Mouse (Mus musculus): ENCODE data around the gene Lipe. TPM values are rescaled to one million over a fixed set of nuclear protein-coding genes. Genes with fewer than 3 reads are reported as not detected.

The Lipe gene
- total and polyA plus RNA-seq, 2 experiments from 2014 or later, result 7.8 to 18.7 TPM

DNA sequence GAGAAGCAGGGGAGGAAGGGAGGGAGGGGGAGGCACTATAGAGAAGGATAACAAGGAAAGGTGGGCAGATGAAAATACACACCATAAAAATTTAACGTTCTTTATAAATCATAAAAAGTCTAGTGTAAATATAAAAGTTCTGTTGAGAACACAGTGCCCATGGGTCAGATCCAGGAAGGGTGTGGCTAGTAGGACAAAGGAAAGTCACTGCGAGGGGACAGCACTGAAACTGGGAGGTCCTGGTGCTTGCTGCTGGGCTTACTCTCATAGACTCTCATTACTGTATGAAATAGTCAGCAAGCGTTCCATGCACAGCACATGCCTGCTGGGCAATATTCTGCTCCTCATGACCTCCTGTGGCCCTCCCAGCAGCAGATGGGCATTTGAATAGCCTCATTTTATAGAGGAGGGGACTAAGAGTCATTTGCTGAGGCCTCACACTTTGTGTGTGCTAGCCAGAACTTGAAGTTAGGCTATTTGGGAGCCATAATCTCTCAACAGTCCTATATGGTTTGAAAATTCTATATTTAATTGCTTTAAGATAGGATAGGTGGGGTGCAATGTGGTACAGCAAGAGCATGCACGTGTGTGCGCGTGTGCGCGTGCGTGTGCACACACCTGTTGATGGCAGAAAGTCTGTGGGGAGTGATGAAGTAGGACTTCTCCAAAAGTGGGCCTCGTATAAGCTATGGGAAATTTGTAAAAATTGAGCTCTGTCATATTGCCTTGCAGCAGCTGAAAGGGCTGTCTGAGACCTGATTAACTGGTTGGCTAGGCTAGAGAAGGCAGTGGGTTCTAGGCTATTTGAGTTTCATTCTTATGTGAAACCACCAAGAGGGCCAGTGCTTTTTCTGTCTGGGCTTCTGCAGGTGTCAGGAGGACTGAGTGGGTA, 36.4 kb upstream of the Lipe start:
- no peak for ATAC-seq
- WGBS, result 84% methylated on average over 10 of the region's 10 CpGs
- no peak overlapping the region for H3K4me3 ChIP-seq (ENCODE audit: low read length)
- peaks cover 6% of the 10 kb centered on the region; the same call in 1 of the 2 replicates for H3K4me1 ChIP-seq (ENCODE audit: insufficient read depth, low read length)
- H3K9me3 ChIP-seq (ENCODE audit: low read length), result no peaks in the 10 kb centered on the region
- H3K27me3 ChIP-seq (ENCODE audit: insufficient read depth, low read length), result no peaks in the 10 kb centered on the region
- no peak overlapping the region for H3K4me2 ChIP-seq (ENCODE audit: low read depth, low read length)
- no peak for TF ChIP-seq CTCF (IDR thresholded peaks at IDR 0.05; ENCODE audit: low read depth)
- DNase-seq (ENCODE audit: low spot score), result no peak
- H3K9ac ChIP-seq (replicated peaks; ENCODE audit: low read length), result no peak overlapping the region
- no peaks in the 10 kb centered on the region for H3K36me3 ChIP-seq (ENCODE audit: insufficient read depth, low read length)
- no peak overlapping the region for H3K27ac ChIP-seq

DNA sequence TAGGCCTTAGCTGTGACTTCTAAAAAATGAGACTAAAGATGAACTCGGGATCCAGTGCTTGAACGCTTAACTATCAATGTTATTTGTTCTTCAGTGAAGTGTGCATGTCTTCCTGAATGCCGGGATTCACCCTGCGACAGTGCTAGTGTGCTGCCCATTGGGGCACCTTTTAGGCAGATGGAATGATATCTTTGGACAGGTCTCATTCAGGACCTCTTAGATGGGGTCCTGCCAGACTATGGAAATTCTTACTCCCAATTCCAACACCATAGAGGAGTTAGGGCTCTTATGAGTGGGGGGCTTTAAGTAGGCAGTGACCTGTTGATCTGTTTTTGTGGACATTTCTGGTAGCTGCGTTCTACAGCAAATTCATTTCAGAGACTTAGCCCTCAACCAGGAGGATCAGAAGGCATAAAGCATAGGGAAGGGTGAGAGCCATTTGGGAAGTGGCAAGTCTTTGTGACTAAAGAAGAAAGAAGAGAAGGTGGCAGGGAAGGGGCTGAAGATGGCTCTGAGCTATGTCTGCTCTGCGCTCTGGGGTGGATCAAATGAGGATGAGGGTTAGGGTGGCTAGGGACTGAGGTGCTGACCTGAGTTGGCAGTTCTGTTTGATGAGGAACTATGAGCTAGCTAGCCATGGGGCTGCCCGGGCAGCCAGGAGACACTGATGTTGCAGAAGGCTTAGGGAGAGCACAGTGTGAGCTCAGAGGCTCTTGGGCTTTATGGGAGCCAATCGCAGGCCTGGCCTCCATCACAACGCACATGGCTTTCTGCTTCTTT, 35.5 kb upstream of the Lipe start:
- Histone ChIP-seq H3K27ac (no peak overlapping the region), H3K27me3 (ENCODE audit: insufficient read depth, low read length) (no peaks in the 10 kb centered on the region), H3K9me3 (ENCODE audit: low read length) (no peaks in the 10 kb centered on the region), H3K36me3 (ENCODE audit: insufficient read depth, low read length) (no peaks in the 10 kb centered on the region), H3K4me1 (ENCODE audit: insufficient read depth, low read length) (peaks cover 6% of the 10 kb centered on the region; the same call in 1 of the 2 replicates), H3K4me3 (ENCODE audit: low read length) (no peak overlapping the region), H3K4me2 (ENCODE audit: low read depth, low read length) (no peak overlapping the region), H3K9ac (replicated peaks; ENCODE audit: low read length) (no peak overlapping the region)
- no peak for DNase-seq (ENCODE audit: low spot score)
- ATAC-seq, result no peak
- 90% methylated on average over 9 of the region's 9 CpGs for WGBS
- no peak for TF ChIP-seq CTCF (IDR thresholded peaks at IDR 0.05; ENCODE audit: low read depth)

DNA sequence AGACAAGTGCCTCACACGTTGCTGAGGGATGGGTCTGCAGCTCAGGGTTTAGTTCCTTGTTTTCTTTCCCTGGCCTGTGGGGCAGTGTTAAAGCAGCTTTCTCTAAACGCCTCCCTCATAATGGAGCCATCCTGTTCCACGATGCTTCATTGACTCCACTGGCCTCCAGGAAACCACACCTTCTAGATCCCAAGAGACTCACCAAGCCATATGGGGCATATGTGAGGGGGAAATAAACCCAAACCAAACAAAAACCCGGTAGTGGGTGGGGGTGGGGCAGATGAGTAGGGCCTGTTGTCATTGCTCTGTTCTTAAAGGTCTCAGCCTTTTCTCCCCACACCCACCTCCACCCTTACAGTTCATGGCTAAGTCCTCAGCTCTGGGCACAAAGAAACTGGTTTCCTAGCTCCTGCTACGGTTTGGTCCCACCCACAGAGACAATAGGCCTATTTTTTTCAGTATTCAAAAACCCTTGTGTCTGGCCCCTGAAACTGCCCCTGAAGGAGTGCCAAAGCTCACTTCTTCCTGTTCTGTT, 34.6 kb upstream of the Lipe start:
- Histone ChIP-seq H3K27me3 (ENCODE audit: insufficient read depth, low read length) (no peaks in the 10 kb centered on the region), H3K9me3 (ENCODE audit: low read length) (no peaks in the 10 kb centered on the region), H3K4me1 (ENCODE audit: insufficient read depth, low read length) (peaks cover 6% of the 10 kb centered on the region; the same call in 1 of the 2 replicates), H3K4me2 (ENCODE audit: low read depth, low read length) (no peak overlapping the region), H3K9ac (replicated peaks; ENCODE audit: low read length) (no peak overlapping the region), H3K36me3 (ENCODE audit: insufficient read depth, low read length) (no peaks in the 10 kb centered on the region), H3K27ac (no peak overlapping the region), H3K4me3 (ENCODE audit: low read length) (no peak overlapping the region)
- WGBS, result 11% methylated on average over 5 of the region's 5 CpGs
- DNase-seq (ENCODE audit: low spot score) (no peak), ATAC-seq (no peak)
- no peak for TF ChIP-seq CTCF (IDR thresholded peaks at IDR 0.05; ENCODE audit: low read depth)

DNA sequence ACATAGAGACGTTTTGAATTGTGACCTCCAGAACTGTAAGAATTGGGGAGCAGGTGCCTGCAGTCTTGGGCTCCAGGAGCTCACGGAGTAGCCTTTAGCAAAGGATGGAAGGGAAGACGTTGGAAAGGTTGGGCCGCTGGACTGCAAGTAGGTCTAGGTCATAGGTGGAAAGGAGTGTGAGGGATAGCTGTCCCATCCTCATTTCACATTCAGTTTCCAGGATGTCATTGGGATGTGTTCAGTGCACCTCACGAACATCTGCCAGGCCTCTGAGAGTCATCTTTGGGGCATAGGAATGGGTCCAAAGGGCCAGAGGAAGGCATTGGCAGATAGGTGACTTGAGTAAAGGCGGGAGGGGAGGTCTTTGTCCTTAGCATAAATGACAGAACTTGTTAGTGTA, 33.9 kb upstream of the Lipe start:
- DNase-seq (ENCODE audit: low spot score) (no peak), ATAC-seq (no peak)
- no peaks in the 10 kb centered on the region for H3K36me3 ChIP-seq (ENCODE audit: insufficient read depth, low read length)
- 89% methylated on average over 6 of the region's 6 CpGs for WGBS
- TF ChIP-seq CTCF (IDR thresholded peaks at IDR 0.05; ENCODE audit: low read depth), result no peak
- H3K27me3 ChIP-seq (ENCODE audit: insufficient read depth, low read length), result no peaks in the 10 kb centered on the region
- peaks cover 6% of the 10 kb centered on the region; the same call in 1 of the 2 replicates for H3K4me1 ChIP-seq (ENCODE audit: insufficient read depth, low read length)
- no peak overlapping the region for H3K4me2 ChIP-seq (ENCODE audit: low read depth, low read length)
- H3K4me3 ChIP-seq (ENCODE audit: low read length), result no peak overlapping the region
- no peaks in the 10 kb centered on the region for H3K9me3 ChIP-seq (ENCODE audit: low read length)
- no peak overlapping the region for H3K9ac ChIP-seq (replicated peaks; ENCODE audit: low read length)
- no peak overlapping the region for H3K27ac ChIP-seq

DNA sequence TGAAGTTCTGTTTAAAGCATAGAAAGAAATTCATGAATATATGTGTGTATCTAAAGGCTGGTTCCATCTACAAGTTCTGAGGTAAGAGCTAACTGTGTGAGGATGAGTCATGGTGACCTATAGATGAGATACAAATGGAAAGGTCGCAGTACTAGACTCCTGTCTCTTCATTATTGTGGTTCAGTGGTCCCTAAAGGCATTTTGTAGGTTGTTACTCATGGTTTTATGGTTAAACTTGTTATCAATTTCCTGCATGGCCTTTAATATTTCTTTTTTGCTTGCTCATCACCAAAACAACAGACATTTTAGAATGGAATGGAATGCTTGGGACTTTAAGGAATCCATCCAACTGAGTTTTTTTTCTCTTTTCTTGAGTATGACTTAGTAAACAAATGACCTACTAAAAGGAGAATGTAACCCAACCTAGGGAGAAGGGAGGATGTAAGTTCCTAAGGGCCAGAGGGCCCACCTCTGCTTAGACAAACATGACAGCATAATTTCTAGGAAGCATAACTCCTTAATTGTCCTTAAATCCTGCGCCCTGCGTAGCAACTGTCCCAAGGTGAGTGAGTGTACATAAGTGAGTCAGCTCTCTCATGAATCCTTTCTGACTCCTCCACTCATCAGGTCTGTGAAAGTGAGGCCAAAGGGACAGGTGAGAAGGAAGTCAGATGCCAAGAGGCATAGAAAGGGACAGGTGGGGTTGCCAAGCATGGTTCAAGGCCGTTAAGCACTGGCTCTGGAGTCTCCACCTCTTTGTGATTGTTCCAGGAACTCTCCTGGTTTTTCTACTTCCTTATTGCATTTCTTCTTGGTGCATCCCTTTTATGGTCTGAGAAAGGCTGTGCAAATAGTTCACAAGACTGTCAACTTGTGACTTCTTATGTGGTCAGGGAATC, 31.6 kb upstream of the Lipe start:
- TF ChIP-seq CTCF (IDR thresholded peaks at IDR 0.05; ENCODE audit: low read depth), result no peak
- Histone ChIP-seq H3K4me2 (ENCODE audit: low read depth, low read length) (no peak overlapping the region), H3K27ac (no peak overlapping the region), H3K9me3 (ENCODE audit: low read length) (no peaks in the 10 kb centered on the region), H3K4me1 (ENCODE audit: insufficient read depth, low read length) (peaks cover 6% of the 10 kb centered on the region; the same call in 1 of the 2 replicates), H3K4me3 (ENCODE audit: low read length) (no peak overlapping the region), H3K36me3 (ENCODE audit: insufficient read depth, low read length) (no peaks in the 10 kb centered on the region), H3K27me3 (ENCODE audit: insufficient read depth, low read length) (no peaks in the 10 kb centered on the region), H3K9ac (replicated peaks; ENCODE audit: low read length) (no peak overlapping the region)
- DNase-seq (ENCODE audit: low spot score), result no peak
- 86% methylated on average over 4 of the region's 4 CpGs for WGBS
- no peak for ATAC-seq

DNA sequence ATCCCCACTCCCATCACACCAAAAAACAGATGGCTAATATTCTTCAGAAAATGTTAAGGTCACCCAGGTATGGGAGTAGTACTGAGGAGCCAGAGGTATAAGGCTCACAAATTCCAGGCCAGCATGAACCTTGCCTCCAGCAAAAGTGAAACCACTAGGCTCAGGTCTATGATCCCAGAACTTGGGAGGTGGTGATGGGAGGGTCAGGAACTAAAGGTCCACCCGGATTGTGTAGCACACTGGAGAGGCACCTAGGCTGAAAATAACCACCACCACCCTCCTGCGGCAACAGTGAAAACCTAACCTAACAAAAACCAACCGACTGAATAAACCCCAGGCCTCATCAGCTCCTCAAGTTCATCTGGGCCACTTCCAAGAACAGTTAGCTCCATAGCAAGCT, 29.8 kb upstream of the Lipe start:
- ATAC-seq, result no peak
- 0 out of 2 replicates have a peak, but pooled peaks cover 3% of the 10 kb centered on the region for H3K4me1 ChIP-seq (ENCODE audit: insufficient read depth, low read length)
- TF ChIP-seq CTCF (IDR thresholded peaks at IDR 0.05; ENCODE audit: low read depth), result no peak
- WGBS, result 93% methylated on average over 3 of the region's 3 CpGs
- no peak overlapping the region for H3K9ac ChIP-seq (replicated peaks; ENCODE audit: low read length)
- DNase-seq (ENCODE audit: low spot score), result no peak
- H3K27ac ChIP-seq, result no peak overlapping the region
- no peak overlapping the region for H3K4me3 ChIP-seq (ENCODE audit: low read length)
- no peak overlapping the region for H3K4me2 ChIP-seq (ENCODE audit: low read depth, low read length)
- no peaks in the 10 kb centered on the region for H3K9me3 ChIP-seq (ENCODE audit: low read length)
- no peaks in the 10 kb centered on the region for H3K27me3 ChIP-seq (ENCODE audit: insufficient read depth, low read length)
- H3K36me3 ChIP-seq (ENCODE audit: insufficient read depth, low read length), result no peaks in the 10 kb centered on the region
